ENCODE assay signal across 28 mouse cellular contexts in genomic region chr1:63249261-63249660, GRCm38 (mm10). TPM values are rescaled to one million over a fixed set of nuclear protein-coding genes. Genes with fewer than 3 reads are reported as not detected.
DNase-seq lines count a peak whose midpoint lies in the region; ATAC-seq and TF ChIP-seq lines count a peak whose summit lies in the region.
"Had no signal": no experiment of that assay in that cellular context is flagged by ENCODE, and none has a peak within 500 bp of the region (broad histone marks: within the 10 kb centered on the region; RNA-seq: fewer than 3 reads in every experiment).

No protein-coding gene starts in this region.

- ATAC-seq in heart, postnatal 0 days (ENCODE audit: insufficient read depth, low read depth): no peak
- no peak for ATAC-seq in midbrain, embryonic 14.5 days (ENCODE audit: low FRiP score, low TSS enrichment)
- no peak for ATAC-seq in midbrain, embryonic 15.5 days (replicated peaks)
- ATAC-seq: CD4-positive, CD25-positive, alpha-beta regulatory T cell, adult 4 months; forebrain, embryonic 14.5 days had no signal

- TF ChIP-seq POLR2A in testis, adult 2 months (IDR thresholded peaks at IDR 0.05; ENCODE audit: control insufficient read depth, low read depth, low read length): no peak

- intact Hi-C loops in heart, postnatal 25 days (cut with DNase I): no loop called here

- peak; percentile 4 for DNase-seq in heart, postnatal 0 days (ENCODE audit: low spot score)
- no peak for DNase-seq in heart, postnatal 25 days (ENCODE audit: low spot score)
- peak; percentile 32 for DNase-seq in midbrain, embryonic 14.5 days
- no peak for DNase-seq in testis, postnatal 10 days (ENCODE audit: low spot score)
- DNase-seq in retina, postnatal 1 day: peak; percentile 33
- DNase-seq in urinary bladder, postnatal 10 days (ENCODE audit: low spot score): no peak
- DNase-seq: adrenal gland, adult 8-10 months; adrenal gland, postnatal 36 days; cerebellum, adult 11 months; cerebellum, adult 2 months; cerebellum, adult 9-11 months; cerebellum, postnatal 25 days; embryo, embryonic 11 days; gastrocnemius, postnatal 25 days; heart, adult 18-20 months; heart, postnatal 14 days had no signal

- H3K4me3 ChIP-seq in heart, postnatal 0 days (ENCODE audit: low read depth, low read length): no peak overlapping the region
- no peak overlapping the region for H3K4me3 ChIP-seq in midbrain, embryonic 14.5 days (replicated peaks; ENCODE audit: low read depth, low read length)
- no peak overlapping the region for H3K4me3 ChIP-seq in midbrain, embryonic 15.5 days
- peak overlapping the region; percentile 90; the same call in 1 of the 2 replicates for H3K4me3 ChIP-seq in testis, adult 2 months (ENCODE audit: control insufficient read depth, low read depth, low read length)

- TF ChIP-seq EP300 in heart, postnatal 0 days (IDR thresholded peaks at IDR 0.05; ENCODE audit: low read depth): no peak

- peaks cover 90% of the 10 kb centered on the region for H3K27me3 ChIP-seq in heart, postnatal 0 days (ENCODE audit: control insufficient read depth, insufficient read depth, low read length)
- H3K27me3 ChIP-seq in midbrain, embryonic 14.5 days (ENCODE audit: control insufficient read depth, insufficient read depth, low read length): peaks cover 46% of the 10 kb centered on the region
- H3K27me3 ChIP-seq in midbrain, embryonic 15.5 days (replicated peaks): peaks cover 48% of the 10 kb centered on the region
- no peaks in the 10 kb centered on the region for H3K27me3 ChIP-seq in testis, adult 2 months (ENCODE audit: control insufficient read depth, insufficient read depth, low read length)

- no peak overlapping the region for H3K27ac ChIP-seq in heart, postnatal 0 days (ENCODE audit: low read depth)
- no peak overlapping the region for H3K27ac ChIP-seq in midbrain, embryonic 14.5 days (replicated peaks; ENCODE audit: low read depth, low read length)
- H3K27ac ChIP-seq in midbrain, embryonic 15.5 days: no peak overlapping the region
- no peak overlapping the region for H3K27ac ChIP-seq in testis, adult 2 months (ENCODE audit: control insufficient read depth, insufficient read depth, low read depth, low read length)
- H3K27ac ChIP-seq: heart, embryonic 15.5 days had no signal

- no peak for TF ChIP-seq CTCF in heart, postnatal 0 days (IDR thresholded peaks at IDR 0.05; ENCODE audit: low read depth)
- no peak for TF ChIP-seq CTCF in testis, adult 2 months (IDR thresholded peaks at IDR 0.05; ENCODE audit: control insufficient read depth, insufficient read depth, insufficient replicate concordance, low read depth, low read length)

- no peak overlapping the region for H3K4me2 ChIP-seq in heart, postnatal 0 days (ENCODE audit: low read depth, low read length)
- H3K4me2 ChIP-seq in midbrain, embryonic 14.5 days (ENCODE audit: low read length): no peak overlapping the region
- no peak overlapping the region for H3K4me2 ChIP-seq in midbrain, embryonic 15.5 days

- no peaks in the 10 kb centered on the region for H3K36me3 ChIP-seq in heart, postnatal 0 days (replicated peaks; ENCODE audit: control insufficient read depth, insufficient read depth, low read length)
- H3K36me3 ChIP-seq in midbrain, embryonic 14.5 days (ENCODE audit: control insufficient read depth, insufficient read depth, low read length): no peaks in the 10 kb centered on the region
- no peaks in the 10 kb centered on the region for H3K36me3 ChIP-seq in midbrain, embryonic 15.5 days (replicated peaks)
- H3K36me3 ChIP-seq in testis, adult 2 months (ENCODE audit: control insufficient read depth, insufficient read depth, low read length): no peaks in the 10 kb centered on the region
- H3K36me3 ChIP-seq: heart, embryonic 12.5 days; heart, embryonic 15.5 days; hindbrain, embryonic 12.5 days; hindbrain, embryonic 15.5 days had no signal

- 55% methylated on average over 4 of the region's 4 CpGs for WGBS in heart, postnatal 0 days
- WGBS in midbrain, embryonic 14.5 days: 53% methylated on average over 4 of the region's 4 CpGs
- 49% methylated on average over 4 of the region's 4 CpGs for WGBS in midbrain, embryonic 15.5 days

- no peak overlapping the region for H3K9ac ChIP-seq in heart, postnatal 0 days (replicated peaks; ENCODE audit: low read depth, low read length)
- no peak overlapping the region for H3K9ac ChIP-seq in midbrain, embryonic 14.5 days (replicated peaks; ENCODE audit: low read length)
- no peak overlapping the region for H3K9ac ChIP-seq in midbrain, embryonic 15.5 days
- H3K9ac ChIP-seq: heart, embryonic 12.5 days; heart, embryonic 15.5 days; hindbrain, embryonic 12.5 days had no signal

- no peaks in the 10 kb centered on the region for H3K4me1 ChIP-seq in heart, postnatal 0 days (ENCODE audit: control insufficient read depth, insufficient read depth)
- H3K4me1 ChIP-seq in midbrain, embryonic 14.5 days (ENCODE audit: control insufficient read depth, insufficient read depth, low read length): no peaks in the 10 kb centered on the region
- peaks cover 6% of the 10 kb centered on the region for H3K4me1 ChIP-seq in midbrain, embryonic 15.5 days
- peaks cover 4% of the 10 kb centered on the region for H3K4me1 ChIP-seq in testis, adult 2 months (ENCODE audit: control insufficient read depth, insufficient read depth, low read length)

- H3K9me3 ChIP-seq in heart, postnatal 0 days (replicated peaks; ENCODE audit: control insufficient read depth, low read length): 0 out of 2 replicates have a peak, but pooled peaks cover 4% of the 10 kb centered on the region
- no peaks in the 10 kb centered on the region for H3K9me3 ChIP-seq in midbrain, embryonic 14.5 days (ENCODE audit: control insufficient read depth, low read length)
- H3K9me3 ChIP-seq in midbrain, embryonic 15.5 days: no peaks in the 10 kb centered on the region
- H3K9me3 ChIP-seq: heart, embryonic 12.5 days; heart, embryonic 15.5 days; hindbrain, embryonic 12.5 days; hindbrain, embryonic 15.5 days had no signal

RNA-seq across cellular contexts. Expression of gene Zdbf2, which starts 23.8 kb away (rescaled TPM):
- total RNA-seq in heart, postnatal 0 days (2014; rRNA removed; ENCODE audit: low replicate concordance): 2.0 and 3.3 TPM in 2 replicates
- 3.0 and 3.5 TPM in 2 replicates for polyA plus RNA-seq in heart, postnatal 0 days (2015; fragmentation: Nextera tagmentation; extraction: Ambion mirVana)
- under 1 TPM; 0.39 to 0.49 TPM for total RNA-seq in heart, postnatal 25 days (2021)
- polyA plus RNA-seq in midbrain, embryonic 14.5 days (2014; fragmentation: Nextera tagmentation; extraction: Ambion mirVana): 38.3 and 38.9 TPM in 2 replicates
- polyA plus RNA-seq in midbrain, embryonic 15.5 days (2015; fragmentation: Nextera tagmentation; extraction: Ambion mirVana): 40.9 and 52.5 TPM in 2 replicates
- polyA plus RNA-seq in testis, adult 2 months (2012; rRNA removed): 29.9 and 39.0 TPM in 2 replicates
- total RNA-seq: common myeloid progenitor, adult 5-6 weeks; MEL had no signal
- polyA plus RNA-seq: C2C12; CD4-positive, CD25-positive, alpha-beta regulatory T cell, adult 4 months had no signal

RNA-seq across cellular contexts. Expression of gene Gpr1, which starts 34.9 kb away (rescaled TPM):
- not detected in 2 replicates for total RNA-seq in heart, postnatal 0 days (2014; rRNA removed; ENCODE audit: low replicate concordance)
- 0.10 TPM in 1 of 2 replicates, not detected in the other for polyA plus RNA-seq in heart, postnatal 0 days (2015; fragmentation: Nextera tagmentation; extraction: Ambion mirVana)
- total RNA-seq in heart, postnatal 25 days (2021): under 1 TPM; 0.31 to 0.49 TPM
- 0.69 and 0.71 TPM in 2 replicates for polyA plus RNA-seq in midbrain, embryonic 14.5 days (2014; fragmentation: Nextera tagmentation; extraction: Ambion mirVana)
- polyA plus RNA-seq in midbrain, embryonic 15.5 days (2015; fragmentation: Nextera tagmentation; extraction: Ambion mirVana): 0.66 and 1.2 TPM in 2 replicates
- polyA plus RNA-seq in testis, adult 2 months (2012; rRNA removed): 0.14 and 0.15 TPM in 2 replicates
- total RNA-seq: common myeloid progenitor, adult 5-6 weeks; hematopoietic stem cell, adult 5-6 weeks; MEL had no signal
- polyA plus RNA-seq: C2C12; CD4-positive, CD25-positive, alpha-beta regulatory T cell, adult 4 months had no signal

Comparison
In these comparisons a context has a peak if more than half of its experiments do, and no peak if none do; other contexts are left out.
1. DNase-seq: peak in heart, postnatal 0 days (single experiment), midbrain, embryonic 14.5 days (single experiment) and retina, postnatal 1 day (single experiment); none in heart, postnatal 25 days (single experiment), testis, postnatal 10 days (single experiment) and urinary bladder, postnatal 10 days (single experiment).